Mouse (Mus musculus) E14TG2a.4 (cell line): ENCODE measurements at regions not wholly inside any gene's neighbourhood (a gene's known extent, or its start where the extent isn't known, plus 50 kb on each side); places are given as distances from the start of the nearest gene placed in this dataset.

ENCODE experiments used
- CTCF ChIP-seq: conservative IDR thresholded peaks from 2 replicates; pipeline ENCODE4 v1.5.1; 2014; ENCODE audit warnings: low read length
- POU5F1 ChIP-seq: IDR thresholded peaks from 2 replicates; pipeline ENCODE4 v1.6.1; 2014; ENCODE audit warnings: low read length, borderline replicate concordance

GRCm38 (mm10) chr13:5615327-5615726, 246.0 kb upstream of the Klf6 start:
- no peak for TF ChIP-seq CTCF
- TF ChIP-seq POU5F1 = no peak
